Mouse (Mus musculus): ENCODE measurements around the gene Dpm1. TPM values are rescaled to one million over a fixed set of nuclear protein-coding genes. Genes with fewer than 3 reads are reported as not detected.

The Dpm1 gene
- polyA plus RNA-seq, 1 experiment from 2014 or later: 78.5 TPM

DNA sequence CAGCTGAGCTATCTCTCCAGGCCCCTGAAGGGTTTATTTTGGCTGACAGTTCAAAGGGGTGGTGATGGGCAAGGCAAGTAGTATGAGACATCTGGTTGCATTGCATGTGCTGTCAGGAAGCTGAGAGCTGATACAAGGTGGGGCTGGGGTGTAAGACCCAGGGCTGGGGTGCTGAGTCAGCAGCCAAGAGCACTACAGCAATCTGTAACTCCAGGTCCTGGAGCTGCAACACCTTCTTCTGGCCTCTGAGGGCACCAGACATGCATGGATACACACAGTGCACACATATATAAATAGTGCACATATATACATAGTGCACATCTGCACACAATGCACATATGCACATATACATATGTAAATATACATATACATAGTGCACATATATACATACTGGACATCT, 12.4 kb upstream of the Dpm1 start:
- DNase-seq (ENCODE audit: low spot score) (no peak), ATAC-seq (replicated peaks; ENCODE audit: insufficient number of reproducible peaks, low FRiP score, low TSS enrichment, low read depth) (0 out of 2 replicates have a peak, but pooled peaks have one; percentile 23)
- H3K9ac ChIP-seq (replicated peaks; ENCODE audit: low read length): no peak overlapping the region
- H3K36me3 ChIP-seq (replicated peaks; ENCODE audit: control insufficient read depth, insufficient read depth, low read depth, low read length): no peaks in the 10 kb centered on the region
- no peaks in the 10 kb centered on the region for H3K4me1 ChIP-seq (ENCODE audit: control insufficient read depth, insufficient read depth, low read length)
- H3K4me2 ChIP-seq (ENCODE audit: low read depth, low read length): no peak overlapping the region
- no peak overlapping the region for H3K27ac ChIP-seq (replicated peaks; ENCODE audit: low read depth, low read length)
- no peak overlapping the region for H3K4me3 ChIP-seq (ENCODE audit: low read depth, low read length)
- no peaks in the 10 kb centered on the region for H3K27me3 ChIP-seq (ENCODE audit: control insufficient read depth, insufficient read depth, low read length)
- no peaks in the 10 kb centered on the region for H3K9me3 ChIP-seq (replicated peaks; ENCODE audit: control insufficient read depth, low read length)

DNA sequence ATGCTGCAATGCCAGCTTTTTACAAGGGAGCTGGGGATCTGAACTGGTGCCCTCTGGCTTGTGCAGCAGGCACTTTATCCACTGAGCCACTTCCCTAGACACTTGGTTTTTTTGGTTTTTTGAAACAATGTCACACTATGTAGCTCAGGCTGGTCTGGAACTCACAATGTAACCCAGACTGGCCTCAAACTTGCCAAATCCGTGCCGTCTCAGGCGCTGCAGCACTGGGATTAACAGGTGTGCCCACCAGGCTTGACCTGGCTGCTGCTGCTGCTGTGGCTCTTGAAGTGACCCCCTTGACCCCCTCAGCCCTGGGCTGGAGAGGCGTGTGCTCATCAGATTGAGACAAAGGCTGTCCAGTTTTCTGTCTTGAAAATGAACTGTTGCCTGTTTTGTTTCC, 7.9 kb upstream of the Dpm1 start:
- no peaks in the 10 kb centered on the region for H3K9me3 ChIP-seq (replicated peaks; ENCODE audit: control insufficient read depth, low read length)

DNA sequence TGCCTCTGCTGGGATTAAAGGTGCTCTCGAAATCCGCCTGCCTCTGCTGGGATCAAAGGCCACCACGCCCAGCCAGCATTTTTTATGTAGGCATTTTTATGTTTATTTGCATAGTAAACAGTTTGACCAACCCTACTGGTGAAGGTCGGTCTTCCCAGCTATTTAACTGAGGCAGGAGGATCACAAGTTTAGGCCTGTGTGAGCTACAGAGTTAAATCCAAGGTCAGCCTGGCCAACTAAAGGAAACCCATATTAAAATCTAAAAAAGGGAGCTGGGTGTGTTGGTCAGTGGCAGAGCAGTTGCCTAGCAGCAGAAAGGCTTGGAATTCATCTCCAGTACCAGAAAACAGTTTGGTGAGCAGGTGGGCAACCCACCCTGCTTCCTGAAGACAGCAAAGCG, 2.9 kb upstream of the Dpm1 start:
- no peaks in the 10 kb centered on the region for H3K27me3 ChIP-seq (ENCODE audit: control insufficient read depth, insufficient read depth, low read length)
- no peaks in the 10 kb centered on the region for H3K9me3 ChIP-seq (replicated peaks; ENCODE audit: control insufficient read depth, low read length)
- no peak overlapping the region for H3K4me2 ChIP-seq (ENCODE audit: low read depth, low read length)
- no peak overlapping the region for H3K27ac ChIP-seq (replicated peaks; ENCODE audit: low read depth, low read length)
- DNase-seq (ENCODE audit: low spot score): no peak
- H3K4me3 ChIP-seq (ENCODE audit: low read depth, low read length): no peak overlapping the region
- H3K4me1 ChIP-seq (ENCODE audit: control insufficient read depth, insufficient read depth, low read length): peaks cover 4% of the 10 kb centered on the region
- no peak for ATAC-seq (replicated peaks; ENCODE audit: insufficient number of reproducible peaks, low FRiP score, low TSS enrichment, low read depth)
- WGBS: 90% methylated on average over 5 of the region's 5 CpGs
- no peak overlapping the region for H3K9ac ChIP-seq (replicated peaks; ENCODE audit: low read length)
- H3K36me3 ChIP-seq (replicated peaks; ENCODE audit: control insufficient read depth, insufficient read depth, low read depth, low read length): no peaks in the 10 kb centered on the region

More for the DNA sequence above, 7.9 kb upstream of the Dpm1 start:
- H3K9ac ChIP-seq (replicated peaks; ENCODE audit: low read length): no peak overlapping the region
- H3K4me1 ChIP-seq (ENCODE audit: control insufficient read depth, insufficient read depth, low read length): no peaks in the 10 kb centered on the region
- no peaks in the 10 kb centered on the region for H3K36me3 ChIP-seq (replicated peaks; ENCODE audit: control insufficient read depth, insufficient read depth, low read depth, low read length)
- DNase-seq (ENCODE audit: low spot score): no peak
- H3K4me3 ChIP-seq (ENCODE audit: low read depth, low read length): no peak overlapping the region
- no peak for ATAC-seq (replicated peaks; ENCODE audit: insufficient number of reproducible peaks, low FRiP score, low TSS enrichment, low read depth)
- no peak overlapping the region for H3K4me2 ChIP-seq (ENCODE audit: low read depth, low read length)
- no peak overlapping the region for H3K27ac ChIP-seq (replicated peaks; ENCODE audit: low read depth, low read length)
- WGBS: 86% methylated on average over 4 of the region's 4 CpGs
- no peaks in the 10 kb centered on the region for H3K27me3 ChIP-seq (ENCODE audit: control insufficient read depth, insufficient read depth, low read length)

DNA sequence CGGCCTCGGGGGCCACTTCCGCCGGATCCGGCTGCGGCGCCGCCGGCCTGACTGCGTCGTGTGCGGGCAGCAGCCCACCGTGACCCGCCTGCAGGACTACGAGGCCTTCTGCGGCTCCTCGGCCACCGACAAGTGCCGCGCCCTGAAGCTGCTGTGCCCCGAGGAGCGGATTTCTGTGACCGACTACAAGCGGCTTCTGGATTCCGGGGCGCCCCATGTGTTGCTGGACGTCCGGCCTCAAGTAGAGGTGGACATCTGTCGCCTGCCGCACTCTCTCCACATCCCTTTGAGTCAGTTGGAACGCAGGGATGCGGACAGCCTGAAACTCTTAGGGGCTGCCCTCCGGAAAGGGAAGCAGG, 1.1 kb upstream of the Dpm1 start:
- DNase-seq (ENCODE audit: low spot score) (no peak), ATAC-seq (replicated peaks; ENCODE audit: insufficient number of reproducible peaks, low FRiP score, low TSS enrichment, low read depth) (no peak)
- 64% methylated on average over 33 of the region's 33 CpGs for WGBS
- no peak overlapping the region for H3K27ac ChIP-seq (replicated peaks; ENCODE audit: low read depth, low read length)
- H3K4me2 ChIP-seq (ENCODE audit: low read depth, low read length): peak overlapping the region; percentile 99
- H3K9ac ChIP-seq (replicated peaks; ENCODE audit: low read length): peak overlapping the region; percentile 88
- H3K9me3 ChIP-seq (replicated peaks; ENCODE audit: control insufficient read depth, low read length): no peaks in the 10 kb centered on the region
- H3K27me3 ChIP-seq (ENCODE audit: control insufficient read depth, insufficient read depth, low read length): no peaks in the 10 kb centered on the region
- peaks cover 4% of the 10 kb centered on the region for H3K4me1 ChIP-seq (ENCODE audit: control insufficient read depth, insufficient read depth, low read length)
- peak overlapping the region; percentile 100 for H3K4me3 ChIP-seq (ENCODE audit: low read depth, low read length)
- no peaks in the 10 kb centered on the region; the same call in 1 of the 2 replicates for H3K36me3 ChIP-seq (replicated peaks; ENCODE audit: control insufficient read depth, insufficient read depth, low read depth, low read length)

DNA sequence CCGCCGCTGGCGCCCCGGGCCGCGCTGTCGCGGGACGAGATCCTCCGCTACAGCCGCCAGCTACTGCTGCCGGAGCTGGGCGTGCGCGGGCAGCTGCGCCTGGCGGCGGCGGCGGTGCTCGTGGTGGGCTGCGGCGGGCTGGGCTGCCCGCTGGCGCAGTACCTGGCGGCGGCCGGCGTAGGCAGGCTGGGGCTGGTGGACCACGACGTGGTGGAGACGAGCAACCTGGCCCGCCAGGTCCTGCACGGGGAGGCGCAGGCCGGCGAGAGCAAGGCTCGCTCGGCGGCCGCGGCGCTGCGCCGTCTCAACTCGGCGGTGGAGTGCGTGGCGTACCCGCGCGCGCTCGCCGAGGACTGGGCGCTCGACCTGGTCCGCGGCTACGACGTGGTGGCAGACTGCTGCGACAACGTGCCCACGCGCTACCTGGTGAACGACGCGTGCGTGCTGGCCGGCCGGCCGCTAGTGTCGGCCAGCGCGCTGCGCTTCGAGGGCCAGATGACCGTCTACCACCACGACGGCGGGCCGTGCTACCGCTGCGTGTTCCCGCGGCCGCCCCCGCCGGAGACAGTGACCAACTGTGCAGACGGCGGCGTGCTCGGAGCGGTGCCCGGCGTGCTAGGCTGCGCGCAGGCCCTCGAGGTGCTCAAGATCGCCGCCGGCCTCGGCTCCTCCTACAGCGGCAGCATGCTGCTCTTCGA, 531 bp upstream of the Dpm1 start:
- H3K4me3 ChIP-seq (ENCODE audit: low read depth, low read length): peak overlapping the region; percentile 100
- no peaks in the 10 kb centered on the region for H3K27me3 ChIP-seq (ENCODE audit: control insufficient read depth, insufficient read depth, low read length)
- H3K4me1 ChIP-seq (ENCODE audit: control insufficient read depth, insufficient read depth, low read length): peaks cover 4% of the 10 kb centered on the region
- H3K9ac ChIP-seq (replicated peaks; ENCODE audit: low read length): peak overlapping the region; percentile 88
- H3K36me3 ChIP-seq (replicated peaks; ENCODE audit: control insufficient read depth, insufficient read depth, low read depth, low read length): no peaks in the 10 kb centered on the region; the same call in 1 of the 2 replicates
- H3K9me3 ChIP-seq (replicated peaks; ENCODE audit: control insufficient read depth, low read length): no peaks in the 10 kb centered on the region
- DNase-seq (ENCODE audit: low spot score) (no peak), ATAC-seq (replicated peaks; ENCODE audit: insufficient number of reproducible peaks, low FRiP score, low TSS enrichment, low read depth) (peak; percentile 49)
- H3K4me2 ChIP-seq (ENCODE audit: low read depth, low read length): peak overlapping the region; percentile 99
- H3K27ac ChIP-seq (replicated peaks; ENCODE audit: low read depth, low read length): peak overlapping the region; percentile 68; the same call in 1 of the 2 replicates
- 3% methylated on average over 81 of the region's 105 CpGs for WGBS

DNA sequence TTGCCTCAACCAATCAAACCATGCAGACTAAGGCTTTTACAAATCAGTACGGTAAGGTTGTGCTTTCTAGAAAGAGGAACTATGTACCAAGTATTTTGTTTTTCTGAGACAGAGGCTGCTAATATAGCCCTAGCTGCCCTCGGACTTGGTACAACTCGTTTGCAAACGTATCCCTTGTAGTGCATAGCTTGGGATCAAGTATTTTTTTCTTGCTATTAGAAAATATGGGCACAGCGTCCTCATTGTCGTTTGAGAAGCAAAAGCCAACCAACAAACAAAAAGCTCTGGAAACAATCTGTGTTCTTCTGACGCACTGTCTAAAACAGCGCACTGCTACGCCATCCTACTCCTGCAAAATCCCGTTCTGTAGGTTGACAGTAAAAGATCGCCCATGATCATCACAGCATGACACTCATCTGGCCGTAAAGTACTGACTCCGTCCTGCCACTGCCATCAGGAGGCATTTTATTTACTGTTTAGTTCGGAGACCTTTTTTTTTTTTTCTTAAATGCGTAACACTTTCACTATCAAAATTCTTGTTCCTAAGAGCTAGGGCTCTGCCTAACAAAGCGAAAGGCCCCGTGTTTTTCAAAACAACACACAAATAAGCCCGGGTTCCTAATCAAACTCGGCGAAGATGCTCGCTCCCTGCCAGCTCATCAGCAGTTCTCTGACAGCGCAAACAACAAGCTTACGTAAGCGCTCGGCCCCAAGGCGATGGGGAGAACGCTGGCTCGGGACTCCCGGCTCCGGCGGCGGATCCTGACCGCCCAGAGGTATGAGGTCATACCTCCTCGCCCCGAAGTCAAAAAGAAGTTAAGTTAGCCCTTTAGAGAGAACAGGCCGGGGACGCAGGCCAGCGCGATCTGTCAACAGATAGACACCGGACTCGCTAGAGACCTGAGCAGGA, 1.0 kb downstream of the Dpm1 start:
- Histone ChIP-seq H3K9me3 (replicated peaks; ENCODE audit: control insufficient read depth, low read length) (no peaks in the 10 kb centered on the region), H3K27me3 (ENCODE audit: control insufficient read depth, insufficient read depth, low read length) (no peaks in the 10 kb centered on the region), H3K27ac (replicated peaks; ENCODE audit: low read depth, low read length) (no peak overlapping the region), H3K36me3 (replicated peaks; ENCODE audit: control insufficient read depth, insufficient read depth, low read depth, low read length) (peaks cover 2% of the 10 kb centered on the region; the same call in 1 of the 2 replicates), H3K4me2 (ENCODE audit: low read depth, low read length) (peak overlapping the region; percentile 99), H3K9ac (replicated peaks; ENCODE audit: low read length) (peak overlapping the region; percentile 88), H3K4me3 (ENCODE audit: low read depth, low read length) (peak overlapping the region; percentile 100), H3K4me1 (ENCODE audit: control insufficient read depth, insufficient read depth, low read length) (peaks cover 4% of the 10 kb centered on the region)
- ATAC-seq (replicated peaks; ENCODE audit: insufficient number of reproducible peaks, low FRiP score, low TSS enrichment, low read depth) (no peak; the same call in 1 of the 2 replicates), DNase-seq (ENCODE audit: low spot score) (no peak)
- WGBS: 20% methylated on average over 41 of the region's 41 CpGs

DNA sequence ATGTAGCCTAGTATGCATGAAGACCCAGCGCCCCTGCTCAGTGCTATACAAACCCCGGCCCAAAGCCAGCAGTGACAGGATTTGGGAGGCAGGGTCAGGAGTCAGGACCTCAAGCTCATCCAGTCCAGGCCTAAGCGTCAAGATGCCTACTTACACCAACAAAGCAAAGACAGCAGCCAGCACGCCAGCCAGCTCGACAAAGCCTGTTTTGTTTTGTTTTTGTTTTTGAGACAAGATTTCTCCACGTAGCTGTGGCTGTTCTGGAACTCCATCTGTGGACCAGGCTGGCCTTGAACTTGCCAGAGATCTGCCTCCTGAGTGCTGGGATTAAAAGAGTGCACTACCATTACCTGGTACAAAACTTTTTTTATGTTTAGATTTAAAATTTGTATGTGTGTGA, 7.1 kb downstream of the Dpm1 start:
- no peak for ATAC-seq (replicated peaks; ENCODE audit: insufficient number of reproducible peaks, low FRiP score, low TSS enrichment, low read depth)

More for the DNA sequence above, 7.1 kb downstream of the Dpm1 start:
- DNase-seq (ENCODE audit: low spot score): no peak
- Histone ChIP-seq H3K27ac (replicated peaks; ENCODE audit: low read depth, low read length) (no peak overlapping the region), H3K4me1 (ENCODE audit: control insufficient read depth, insufficient read depth, low read length) (no peaks in the 10 kb centered on the region; the same call in 1 of the 2 replicates), H3K36me3 (replicated peaks; ENCODE audit: control insufficient read depth, insufficient read depth, low read depth, low read length) (peaks cover 5% of the 10 kb centered on the region), H3K4me3 (ENCODE audit: low read depth, low read length) (no peak overlapping the region), H3K9ac (replicated peaks; ENCODE audit: low read length) (no peak overlapping the region), H3K27me3 (ENCODE audit: control insufficient read depth, insufficient read depth, low read length) (no peaks in the 10 kb centered on the region), H3K9me3 (replicated peaks; ENCODE audit: control insufficient read depth, low read length) (no peaks in the 10 kb centered on the region), H3K4me2 (ENCODE audit: low read depth, low read length) (no peak overlapping the region)
- 83% methylated on average over 6 of the region's 6 CpGs for WGBS
